Mouse (Mus musculus): ENCODE measurements at regions not wholly inside any gene's neighbourhood (a gene's known extent, or its start where the extent isn't known, plus 50 kb on each side); places are given as distances from the start of the nearest gene placed in this dataset.
"Not testable (repeated sequence)": the region's sequence is repeated elsewhere in the genome, so short reads cannot be mapped to it uniquely, and the experiment has no call there.

DNA sequence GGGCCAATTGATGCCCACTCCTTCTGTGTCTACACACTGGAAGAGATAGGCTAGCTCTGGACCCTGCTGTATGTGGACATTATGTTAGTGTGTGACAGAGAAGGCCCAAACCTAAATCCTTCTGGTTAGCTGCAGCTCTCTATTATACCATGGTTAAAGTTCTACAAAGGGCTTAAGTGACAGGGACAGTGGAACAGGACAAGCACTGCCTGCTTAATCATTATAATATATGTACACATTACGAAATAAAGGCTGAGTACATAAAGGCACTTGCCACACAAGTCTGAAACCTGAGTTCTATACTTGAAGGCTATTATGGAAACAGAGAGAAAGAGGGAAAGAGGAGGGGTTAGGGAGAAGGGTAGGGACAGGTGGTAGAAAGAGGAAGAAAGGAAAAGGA is 55.2 kb downstream of the Rdh14 start:
- intact Hi-C loops (cut with DNase I): no loop called here
- DNase-seq (ENCODE audit: low spot score in 2 of 2): no peak

DNA sequence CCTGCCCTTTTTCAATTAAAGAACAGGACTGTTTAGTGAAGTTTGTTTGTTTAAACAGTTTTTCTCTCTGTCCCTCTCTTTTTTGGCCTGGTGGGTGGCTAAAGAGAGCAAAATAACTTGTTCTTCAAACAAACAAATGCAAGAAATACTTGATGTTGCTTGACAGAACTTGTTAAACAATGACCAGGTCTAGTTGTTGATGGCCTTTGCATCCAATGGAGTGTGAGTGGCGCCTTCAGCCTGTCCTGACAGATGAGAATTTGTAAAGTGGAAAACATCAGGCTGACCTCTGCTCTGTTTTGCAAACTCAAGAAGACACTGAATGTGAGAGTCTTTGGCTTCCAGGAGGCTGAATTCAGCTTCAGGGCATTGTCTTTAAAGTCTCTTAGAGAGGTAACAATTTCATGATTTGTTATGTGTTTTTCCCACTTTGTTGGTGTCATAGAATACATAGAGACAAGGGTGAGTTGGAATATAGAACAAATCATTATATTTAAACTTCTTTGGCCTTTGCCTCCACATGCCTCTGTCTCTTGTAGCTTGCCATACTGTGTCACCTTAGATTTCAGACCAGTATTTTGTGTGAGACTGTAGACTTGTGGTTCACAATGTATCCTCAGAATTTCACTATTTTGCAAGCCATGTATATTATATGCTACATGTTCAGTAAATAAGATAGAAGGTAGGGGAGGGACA is 67.5 kb downstream of the Rdh14 start:
- DNase-seq (ENCODE audit: low spot score in 2 of 2): no peak
- intact Hi-C loops (cut with DNase I): no loop called here

DNA sequence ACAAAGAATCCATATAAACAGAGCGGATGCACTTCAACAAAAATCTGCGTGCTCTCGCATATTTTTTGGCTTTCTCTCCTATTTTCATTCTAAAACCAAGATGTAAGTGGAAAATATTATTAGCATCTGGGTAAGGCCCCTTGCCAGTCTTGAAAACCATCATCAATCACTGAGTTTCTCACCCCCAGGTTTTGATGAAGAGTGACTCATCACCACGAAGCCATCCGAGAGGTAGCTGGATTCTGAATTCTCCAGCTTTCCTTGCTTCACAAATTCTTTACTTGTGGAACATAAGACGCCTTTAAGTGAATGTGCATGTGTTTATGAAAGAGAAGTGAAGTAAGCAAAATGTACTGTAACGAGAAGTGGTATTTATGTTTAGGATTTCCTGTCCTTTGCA is 71.2 kb downstream of the Rdh14 start:
- DNase-seq (ENCODE audit: low spot score in 2 of 2): no peak
- intact Hi-C loops (cut with DNase I): no loop called here

DNA sequence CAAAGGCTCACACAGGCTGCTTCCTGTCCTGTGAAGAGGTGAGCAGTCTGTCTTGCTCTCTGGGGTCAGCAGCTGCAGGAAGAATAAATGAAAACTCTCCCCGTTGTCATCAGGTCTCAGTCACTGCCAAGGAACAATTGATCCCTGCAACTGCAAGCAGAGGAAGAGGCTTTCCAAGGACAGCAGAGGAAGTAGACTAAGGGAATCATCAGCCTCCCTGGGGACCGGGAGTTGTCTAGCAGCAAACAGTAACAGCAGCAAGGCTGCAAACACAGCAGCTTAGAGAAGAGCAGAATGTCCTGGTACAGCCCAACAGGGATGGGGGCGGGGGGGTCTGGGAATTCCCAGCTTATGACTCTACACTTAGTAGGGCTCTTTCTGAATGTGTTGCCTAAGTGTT is 72.4 kb downstream of the Rdh14 start:
- intact Hi-C loops (cut with DNase I): no loop called here
- no peak for DNase-seq (ENCODE audit: low spot score in 2 of 2)

DNA sequence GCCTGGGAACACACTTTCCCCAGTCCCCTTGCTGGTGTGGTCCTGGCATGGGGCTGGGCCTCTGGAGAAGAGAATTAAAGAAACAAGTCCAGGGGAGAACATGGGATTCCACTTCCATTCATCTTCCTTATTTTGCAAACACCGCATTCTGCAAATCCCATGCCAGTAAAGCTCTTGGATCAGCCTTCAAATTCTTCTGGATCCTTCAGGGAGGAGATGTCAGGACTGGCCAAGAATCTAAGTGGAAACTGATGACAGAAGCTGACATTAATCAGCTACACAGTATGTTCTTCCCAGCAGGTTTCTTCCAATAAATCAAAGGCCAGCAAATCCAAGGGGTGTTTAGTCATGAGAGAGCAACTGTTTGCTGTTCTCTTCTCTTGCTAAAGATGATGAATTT is 83.4 kb downstream of the Rdh14 start:
- DNase-seq (ENCODE audit: low spot score in 2 of 2): no peak
- intact Hi-C loops (cut with DNase I): no loop called here

DNA sequence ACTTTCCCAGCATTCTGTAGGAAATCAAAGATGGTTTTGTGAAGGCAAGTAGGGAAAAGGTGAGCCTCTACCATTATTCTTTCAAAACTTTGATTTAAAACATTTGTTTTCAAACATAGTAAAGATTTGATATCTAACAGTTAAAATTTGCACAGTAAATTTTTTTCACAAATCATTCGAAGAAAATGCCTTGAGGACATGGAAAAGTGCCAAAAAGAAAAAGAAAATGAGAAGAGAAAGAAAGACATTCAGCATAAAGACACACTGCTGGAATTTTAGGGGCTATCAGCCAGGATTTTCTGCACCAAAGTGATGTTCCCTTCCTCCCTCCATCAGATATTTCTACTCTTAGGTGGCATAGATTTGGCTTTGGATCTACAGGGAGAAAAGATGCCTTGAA is 90.2 kb downstream of the Rdh14 start:
- DNase-seq (ENCODE audit: low spot score in 2 of 2): no peak
- intact Hi-C loops (cut with DNase I): no loop called here

DNA sequence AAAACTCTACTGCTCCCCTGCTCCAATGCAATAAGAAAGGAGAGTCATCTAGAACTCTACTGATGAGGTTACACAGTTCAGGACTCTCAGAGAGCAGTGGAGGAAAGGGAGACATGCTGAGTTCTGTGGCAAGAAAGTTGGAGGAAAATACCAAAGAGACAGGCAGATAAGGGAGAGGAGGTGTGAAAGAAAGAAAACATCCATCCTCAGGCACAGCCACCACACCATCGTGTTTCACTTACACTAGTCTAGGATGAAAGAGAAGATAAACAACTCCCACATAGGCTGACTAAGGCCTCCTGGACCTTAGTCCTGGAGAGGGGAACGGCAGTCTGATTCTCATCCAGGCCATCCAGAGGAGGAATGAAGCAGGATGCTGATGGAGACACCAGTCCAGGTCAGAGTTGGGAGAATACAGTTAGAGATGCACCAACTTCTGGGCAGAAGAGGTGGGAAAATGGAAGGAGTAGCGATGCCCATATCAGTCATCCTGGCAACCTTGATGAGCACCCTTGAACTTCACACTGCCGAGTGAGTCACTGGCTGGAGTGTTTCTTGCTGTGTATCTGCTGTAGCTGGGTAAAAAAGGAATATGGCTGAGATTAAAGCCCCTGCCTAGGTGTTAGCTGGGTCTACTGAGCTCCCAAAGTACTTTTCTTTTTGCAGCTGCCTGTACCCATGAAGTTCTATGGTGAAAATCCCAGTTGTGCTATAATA is 91.9 kb downstream of the Rdh14 start:
- DNase-seq (ENCODE audit: low spot score in 2 of 2): no peak
- intact Hi-C loops (cut with DNase I): no loop called here

DNA sequence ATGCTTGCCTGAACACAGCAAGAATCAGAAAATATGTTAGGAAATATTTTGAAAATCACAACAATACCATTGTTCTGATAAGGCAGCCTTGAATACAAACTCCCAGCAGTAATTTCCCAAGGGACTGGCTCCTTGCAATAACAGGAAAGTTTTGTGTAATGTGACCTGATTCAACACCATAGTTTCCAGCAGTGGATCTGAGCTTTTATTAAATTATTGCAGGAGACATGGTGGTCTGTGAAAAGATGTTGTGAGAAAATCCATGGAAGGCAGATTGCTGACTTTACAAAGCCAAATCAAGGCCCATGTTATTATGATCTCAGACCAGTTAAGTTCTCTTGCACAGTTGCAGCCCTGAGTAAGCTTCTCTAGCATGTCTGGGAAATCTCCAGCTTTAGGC is 116.1 kb downstream of the Rdh14 start:
- DNase-seq (ENCODE audit: low spot score in 2 of 2): no peak
- intact Hi-C loops (cut with DNase I): no loop called here

DNA sequence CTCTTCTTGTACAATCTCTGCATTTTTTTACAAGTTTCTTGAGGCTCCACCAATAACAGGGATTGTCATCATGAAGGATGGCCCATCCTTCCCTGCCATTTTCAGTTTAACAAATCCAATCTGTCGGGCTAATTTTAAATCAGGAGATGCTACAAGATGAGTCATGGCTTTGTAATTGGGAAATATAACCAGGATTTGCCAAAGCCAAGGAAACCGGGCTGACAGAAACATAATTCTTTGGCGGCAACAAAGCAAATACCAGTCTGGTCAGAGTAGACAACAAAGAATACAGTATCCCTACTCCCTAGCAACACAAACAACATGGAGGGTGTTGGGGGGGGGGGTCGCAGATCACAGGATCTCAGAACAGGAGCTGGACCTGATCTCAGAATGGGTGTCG is 123.0 kb downstream of the Rdh14 start:
- DNase-seq (ENCODE audit: low spot score in 2 of 2): peak in 1 of 2 experiments; percentile 15
- intact Hi-C loops (cut with DNase I): no loop called here

DNA sequence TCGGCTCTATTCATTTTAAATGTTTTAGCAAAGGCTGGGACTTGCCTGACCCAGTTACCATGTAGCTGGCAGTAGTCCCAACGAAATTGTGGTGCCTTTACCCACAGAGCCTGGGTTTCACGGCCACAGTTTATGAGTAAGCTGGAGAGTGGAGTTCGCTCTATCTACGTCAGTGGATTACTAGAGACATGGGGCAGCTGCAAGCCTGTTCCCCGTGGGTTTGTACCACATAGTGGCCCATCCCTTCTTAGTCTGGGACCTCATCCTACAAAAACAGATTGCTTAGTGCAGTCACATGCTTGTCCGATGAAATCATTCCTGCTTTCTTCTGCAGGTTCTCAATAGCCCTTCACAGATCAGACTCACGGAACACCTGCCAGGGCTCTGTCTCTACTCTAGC is 123.7 kb downstream of the Rdh14 start:
- intact Hi-C loops (cut with DNase I): no loop called here
- DNase-seq (ENCODE audit: low spot score in 2 of 2): no peak

DNA sequence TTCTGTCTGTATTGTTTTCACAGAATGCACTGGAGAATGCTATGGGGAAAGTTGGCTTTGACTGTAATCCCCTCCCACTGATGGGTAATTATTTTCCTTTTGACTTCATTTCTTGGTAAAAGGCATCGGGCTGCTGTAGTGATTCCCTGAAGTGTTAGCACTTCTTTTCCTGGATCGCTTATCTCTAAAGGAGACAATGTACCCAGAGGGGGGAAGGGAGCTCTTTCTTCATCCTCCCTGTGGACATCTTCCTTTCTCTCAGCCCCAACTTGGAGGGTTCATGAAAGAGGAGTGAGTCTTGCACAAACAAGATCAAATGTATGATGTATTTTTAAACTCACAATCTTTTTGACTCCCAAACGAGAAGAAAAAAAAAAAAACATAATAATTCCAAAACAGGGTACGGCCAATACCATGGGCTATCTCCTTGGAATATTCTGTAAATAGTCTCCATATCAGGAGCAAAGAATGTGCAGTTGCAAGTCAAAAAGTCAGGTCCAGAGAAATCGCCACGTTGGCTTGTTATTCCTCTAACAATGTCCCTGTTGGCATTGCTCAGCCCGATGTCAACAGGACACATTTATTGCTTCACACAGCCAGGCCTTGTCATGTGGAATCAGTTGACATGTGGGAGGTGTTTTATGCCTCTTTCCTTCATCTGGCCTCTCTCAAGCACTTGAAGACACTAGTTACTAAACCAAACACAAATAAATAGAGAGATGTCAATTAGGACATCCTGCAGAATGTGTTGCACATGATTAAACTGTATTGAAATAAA is 134.1 kb downstream of the Rdh14 start:
- intact Hi-C loops (cut with DNase I): no loop called here
- DNase-seq (ENCODE audit: low spot score in 2 of 2): no peak

DNA sequence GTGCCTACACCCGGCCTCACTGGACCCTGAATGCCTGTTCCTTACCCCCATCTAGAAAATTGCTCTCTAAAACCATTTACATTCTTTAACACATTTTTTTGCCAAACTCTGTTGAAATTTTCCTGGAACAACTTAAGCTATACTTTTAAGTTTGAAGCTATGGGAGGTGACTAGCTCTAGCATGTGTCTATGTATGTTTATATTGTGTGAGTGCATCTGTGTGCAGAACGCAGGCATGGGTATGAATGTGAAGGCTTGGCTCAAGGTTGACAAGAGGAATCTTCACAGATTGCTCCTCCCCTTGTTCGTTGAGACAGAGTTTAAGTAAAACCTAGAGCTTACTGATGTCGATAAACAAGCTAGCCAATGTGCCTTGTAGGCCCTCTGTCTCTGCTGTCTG is 135.4 kb downstream of the Rdh14 start:
- intact Hi-C loops (cut with DNase I): no loop called here

DNA sequence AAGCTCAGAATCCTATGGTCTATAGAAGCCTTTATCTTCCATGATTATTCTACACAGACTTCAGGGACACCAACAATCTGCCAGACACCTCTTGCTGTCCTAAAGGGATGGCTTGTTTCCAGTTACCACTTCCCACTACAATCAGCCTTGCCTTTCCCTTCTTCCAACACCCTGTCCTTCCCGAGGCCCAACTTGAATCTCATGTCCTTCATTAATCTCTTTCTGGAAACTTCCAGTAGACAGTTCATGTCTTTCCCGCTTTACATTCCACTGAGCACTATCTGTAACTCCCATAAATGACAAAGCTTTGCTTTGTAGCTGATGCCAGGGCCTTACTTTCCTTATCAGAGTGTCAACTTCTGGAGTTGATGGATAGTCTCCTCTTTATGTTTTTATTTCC is 138.5 kb downstream of the Rdh14 start:
- no peak for DNase-seq (ENCODE audit: low spot score in 2 of 2)
- intact Hi-C loops (cut with DNase I): no loop called here

More for the DNA sequence above, 135.4 kb downstream of the Rdh14 start:
- no peak for DNase-seq (ENCODE audit: low spot score in 2 of 2)

DNA sequence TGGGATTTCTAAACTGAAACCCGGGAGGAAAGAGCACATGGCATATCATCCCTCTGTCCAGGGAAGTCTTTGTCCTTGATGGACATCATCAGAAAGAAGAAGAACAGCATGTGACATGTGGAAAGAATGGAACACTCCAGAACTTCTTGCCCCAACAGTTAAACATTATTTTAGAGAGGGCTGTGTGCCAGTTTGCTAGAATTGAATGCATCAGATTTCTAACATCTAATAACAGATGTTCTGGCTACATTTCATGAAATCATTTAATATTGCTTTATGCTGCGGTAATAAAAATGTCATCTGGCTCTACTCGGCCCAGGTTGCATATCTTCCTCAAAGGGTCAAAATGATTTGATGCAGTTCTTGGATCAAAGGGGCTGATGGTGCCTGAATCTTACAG is 140.4 kb downstream of the Rdh14 start:
- no peak for DNase-seq (ENCODE audit: low spot score in 2 of 2)
- intact Hi-C loops (cut with DNase I): no loop called here

DNA sequence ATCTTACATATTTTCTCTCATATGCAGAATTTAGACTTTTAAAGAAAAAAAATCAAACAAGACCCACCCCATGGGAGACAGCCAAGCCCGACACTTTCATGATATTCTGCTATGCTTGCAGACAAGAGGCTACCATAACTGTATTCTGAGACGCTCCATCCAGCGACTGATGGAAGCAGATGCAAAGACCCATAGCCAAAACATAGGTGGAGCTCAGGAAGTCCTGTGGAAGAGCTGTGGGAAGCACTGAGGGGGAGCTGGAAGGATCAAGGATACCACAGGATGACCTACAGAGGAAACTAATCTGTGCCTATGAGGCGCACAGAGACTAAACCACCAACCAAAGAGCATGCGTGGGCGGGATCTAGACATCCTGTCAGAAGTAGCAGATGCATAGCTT is 143.4 kb downstream of the Rdh14 start:
- DNase-seq (ENCODE audit: low spot score in 2 of 2): no peak
- intact Hi-C loops (cut with DNase I): no loop called here

DNA sequence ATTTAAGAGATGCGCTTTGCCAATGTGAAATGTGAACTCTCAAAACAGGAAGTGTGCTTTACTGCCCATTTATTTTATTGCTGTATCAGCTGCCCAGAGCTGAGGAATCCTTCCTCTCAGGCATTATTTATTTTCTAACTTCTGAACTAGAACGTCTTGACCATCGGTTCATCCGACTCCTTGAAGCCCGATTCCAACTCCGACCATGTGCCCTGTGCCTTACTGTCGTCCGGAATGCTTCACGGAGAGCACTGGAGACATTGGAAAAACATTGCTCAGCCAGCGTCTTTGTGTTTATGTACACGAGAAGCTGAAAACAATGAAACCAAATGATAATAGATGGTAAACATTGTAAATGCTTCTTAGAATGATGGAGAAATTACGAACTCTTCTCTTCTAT is 145.7 kb downstream of the Rdh14 start:
- intact Hi-C loops (cut with DNase I): loop anchor here (2.0 kb wide), 2 partner anchors 967 to 1483 kb away; no protein-coding TSS in a partner anchor
- no peak for DNase-seq (ENCODE audit: low spot score in 2 of 2)

DNA sequence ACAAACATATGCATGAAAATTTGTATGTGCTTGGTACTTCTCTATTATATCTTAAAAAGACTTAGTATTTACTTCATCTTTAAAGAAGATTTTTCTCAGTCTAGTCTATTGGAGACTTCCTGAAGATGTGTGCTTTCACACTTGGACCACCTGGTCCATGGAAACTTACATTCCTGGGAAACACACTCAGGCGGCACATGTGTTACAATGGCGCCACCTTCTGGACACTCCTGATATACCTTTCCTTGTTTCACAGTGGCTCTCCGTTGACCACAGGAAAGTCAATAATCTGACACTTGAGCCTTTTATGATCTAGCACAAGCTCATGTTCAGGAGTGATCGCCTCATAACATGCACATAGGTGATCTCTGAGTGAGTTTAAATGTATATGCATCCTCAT is 146.5 kb downstream of the Rdh14 start:
- intact Hi-C loops (cut with DNase I): loop anchor here (2.0 kb wide), 2 partner anchors 968 to 1484 kb away; no protein-coding TSS in a partner anchor
- DNase-seq (ENCODE audit: low spot score in 2 of 2): peak; percentile 47 to 75

DNA sequence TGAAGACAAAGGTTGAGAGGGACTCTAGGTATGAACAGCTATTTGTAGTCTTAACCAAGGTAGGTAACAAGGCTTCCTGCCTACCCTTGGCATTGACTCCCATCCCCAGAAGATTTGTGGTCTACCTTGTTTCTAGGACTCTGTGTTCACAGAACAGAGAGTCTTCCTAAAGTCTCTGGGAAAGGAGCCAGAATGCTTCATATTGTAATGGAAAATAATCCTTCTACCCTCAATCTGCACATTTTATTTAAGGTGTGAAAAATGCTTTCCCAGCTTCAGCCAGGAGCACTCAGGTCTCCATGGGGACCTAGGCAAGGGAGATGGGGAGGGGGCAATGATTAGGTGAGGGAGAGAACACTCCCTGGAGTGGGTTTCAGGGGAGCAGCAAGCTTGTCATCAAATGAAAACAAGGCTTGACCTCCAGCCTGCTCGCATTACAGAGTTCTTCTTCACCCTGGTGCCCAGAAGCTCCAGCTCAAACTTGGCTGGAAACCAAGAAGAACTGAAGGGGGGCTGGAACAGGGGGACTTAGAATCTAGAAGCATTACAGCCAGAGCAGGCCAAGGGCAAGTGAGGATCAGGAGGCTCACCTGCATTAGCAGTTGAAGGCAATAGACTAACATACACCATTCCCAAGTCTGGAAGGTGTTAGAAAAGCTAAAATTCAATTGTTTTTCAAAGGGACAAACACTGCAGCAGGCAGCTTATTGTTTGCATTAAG is 159.1 kb downstream of the Rdh14 start:
- intact Hi-C loops (cut with DNase I): no loop called here
- no peak for DNase-seq (ENCODE audit: low spot score in 2 of 2)

DNA sequence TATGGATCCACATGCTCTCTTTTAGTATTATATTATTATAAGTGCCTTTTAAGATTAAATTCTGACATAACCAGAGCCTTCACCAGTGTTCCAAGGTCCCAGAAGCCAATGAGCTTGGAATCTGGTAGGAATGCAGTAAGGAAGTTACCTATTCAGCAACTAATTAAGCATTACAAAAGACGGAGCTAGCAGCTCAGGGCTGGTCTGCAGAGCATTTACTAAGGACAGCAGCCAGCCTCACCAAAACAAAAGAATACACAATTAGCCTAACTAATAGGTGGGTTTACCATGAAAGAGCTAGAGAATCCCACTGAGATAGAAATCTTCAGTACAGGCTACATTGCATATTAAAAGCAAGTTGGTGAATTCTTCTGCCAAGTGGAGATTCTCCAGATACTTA is 164.1 kb downstream of the Rdh14 start:
- DNase-seq (ENCODE audit: low spot score in 2 of 2); intact Hi-C loops (cut with DNase I): not testable (repeated sequence)

DNA sequence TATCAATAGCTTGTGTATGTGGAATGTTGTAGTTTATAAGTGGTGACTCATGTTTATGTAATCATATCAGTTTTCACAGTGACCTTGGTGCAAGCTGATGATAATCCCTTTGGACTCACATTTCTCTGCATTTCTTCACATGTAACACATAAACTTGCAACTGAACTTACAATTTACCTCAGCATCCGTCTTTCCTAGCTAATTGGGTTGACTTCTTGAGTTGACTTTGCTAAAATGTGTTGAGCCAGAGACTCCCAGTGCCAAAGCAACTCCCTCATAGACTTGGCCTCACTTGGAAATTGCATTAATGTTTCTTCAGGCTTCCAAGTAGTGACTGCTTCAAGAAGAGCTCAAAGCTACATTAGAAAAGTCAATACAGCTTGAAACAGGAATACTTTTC is 172.4 kb downstream of the Rdh14 start:
- intact Hi-C loops (cut with DNase I): no loop called here
- no peak for DNase-seq (ENCODE audit: low spot score in 2 of 2)
